Mouse (Mus musculus) C2C12 (cell line): ENCODE measurements at regions not wholly inside any gene's neighbourhood (a gene's known extent, or its start where the extent isn't known, plus 50 kb on each side); places are given as distances from the start of the nearest gene placed in this dataset.

ENCODE experiments used
- MAX ChIP-seq: IDR thresholded peaks from one replicate; pipeline ENCODE4 v1.6.1; 2011; ENCODE audit warnings: mild to moderate bottlenecking, control low read depth
- MYOD1 ChIP-seq: IDR thresholded peaks from one replicate; pipeline ENCODE4 v1.6.1; 2011; ENCODE audit warnings: low read depth; ENCODE audit not compliant: control insufficient read depth, insufficient read length

DNA sequence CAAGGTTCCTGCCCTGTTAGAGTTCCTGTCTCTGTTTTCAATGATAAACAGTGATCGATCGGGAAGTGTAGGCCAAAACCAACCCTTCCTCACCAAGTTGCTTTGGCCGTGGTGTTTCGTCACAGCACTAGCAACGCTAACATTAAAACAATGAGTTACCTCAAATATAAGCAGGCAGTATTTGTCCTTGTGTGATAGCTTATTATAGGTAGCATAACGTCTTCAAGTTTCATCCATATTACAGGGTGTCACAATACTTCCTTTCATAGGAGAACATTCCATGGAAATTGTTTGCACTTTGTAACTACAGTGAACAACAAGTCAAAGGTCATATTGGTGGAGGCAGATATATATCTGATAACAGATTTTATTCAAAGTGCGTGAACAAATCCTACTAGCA is 162.3 kb downstream of the Spry2 start:
- TF ChIP-seq MAX (no peak), MYOD1 (no peak)
